Mouse (Mus musculus) CD4-positive, CD25-positive, alpha-beta regulatory T cell, adult 2 months (primary cell): Measurements from ENCODE around the gene Gm21885.
A peak's percentile ranks its signal among the peaks of the same experiment; 100 is the strongest.

ENCODE experiments used
- DNase-seq: peaks from one replicate; pipeline ENCODE4 v3.0.0-alpha.2; 2012; ENCODE audit warnings: low read depth, low spot score

Gene Gm21885

GRCm38 (mm10) chr11:94318056-94318455, 36.4 kb downstream of the Gm21885 start:
- no peak for DNase-seq

- no peak for DNase-seq
Observed at GRCm38 (mm10) chr11:94320969-94321930, 39.6 kb downstream of the Gm21885 start.

DNA sequence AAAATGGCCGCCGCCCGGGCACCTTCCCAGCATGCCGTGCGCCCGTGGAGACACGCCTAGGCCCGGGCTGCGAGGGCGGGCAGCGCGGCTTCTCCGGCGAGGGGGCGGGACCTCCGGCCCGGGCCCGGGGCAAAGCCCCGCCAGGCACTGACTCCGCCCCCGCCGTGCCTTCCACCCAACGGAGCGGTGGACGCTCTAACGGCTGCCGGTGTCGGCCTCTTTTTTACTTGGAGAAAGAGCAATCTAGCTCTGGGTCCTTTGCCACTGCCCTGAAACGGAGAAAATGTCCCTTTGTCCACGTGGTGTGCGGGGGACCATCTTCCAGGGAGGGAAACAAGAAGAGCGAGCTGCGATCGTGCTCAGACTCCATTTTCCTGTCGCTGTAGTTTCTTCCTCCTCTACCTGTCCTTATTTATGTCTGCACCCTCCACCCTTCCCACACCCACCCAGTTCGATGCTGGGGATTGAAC, 40.3 kb downstream of the Gm21885 start, which contains the start of gene Luc7l3:
Luc7l3 (minus strand) TSS at position 58 of the 470 bp plus-strand sequence.
- peak; percentile 96 for DNase-seq

- DNase-seq = peak; percentile 11
Observed at GRCm38 (mm10) chr11:94322636-94323035, 41.0 kb downstream of the Gm21885 start.

GRCm38 (mm10) chr11:94323271-94323925, 41.7 kb downstream of the Gm21885 start:
- no peak for DNase-seq

GRCm38 (mm10) chr11:94324618-94325017, 42.9 kb downstream of the Gm21885 start:
- DNase-seq = no peak

- no peak for DNase-seq
Observed at GRCm38 (mm10) chr11:94326961-94327411, 45.3 kb downstream of the Gm21885 start.

DNA sequence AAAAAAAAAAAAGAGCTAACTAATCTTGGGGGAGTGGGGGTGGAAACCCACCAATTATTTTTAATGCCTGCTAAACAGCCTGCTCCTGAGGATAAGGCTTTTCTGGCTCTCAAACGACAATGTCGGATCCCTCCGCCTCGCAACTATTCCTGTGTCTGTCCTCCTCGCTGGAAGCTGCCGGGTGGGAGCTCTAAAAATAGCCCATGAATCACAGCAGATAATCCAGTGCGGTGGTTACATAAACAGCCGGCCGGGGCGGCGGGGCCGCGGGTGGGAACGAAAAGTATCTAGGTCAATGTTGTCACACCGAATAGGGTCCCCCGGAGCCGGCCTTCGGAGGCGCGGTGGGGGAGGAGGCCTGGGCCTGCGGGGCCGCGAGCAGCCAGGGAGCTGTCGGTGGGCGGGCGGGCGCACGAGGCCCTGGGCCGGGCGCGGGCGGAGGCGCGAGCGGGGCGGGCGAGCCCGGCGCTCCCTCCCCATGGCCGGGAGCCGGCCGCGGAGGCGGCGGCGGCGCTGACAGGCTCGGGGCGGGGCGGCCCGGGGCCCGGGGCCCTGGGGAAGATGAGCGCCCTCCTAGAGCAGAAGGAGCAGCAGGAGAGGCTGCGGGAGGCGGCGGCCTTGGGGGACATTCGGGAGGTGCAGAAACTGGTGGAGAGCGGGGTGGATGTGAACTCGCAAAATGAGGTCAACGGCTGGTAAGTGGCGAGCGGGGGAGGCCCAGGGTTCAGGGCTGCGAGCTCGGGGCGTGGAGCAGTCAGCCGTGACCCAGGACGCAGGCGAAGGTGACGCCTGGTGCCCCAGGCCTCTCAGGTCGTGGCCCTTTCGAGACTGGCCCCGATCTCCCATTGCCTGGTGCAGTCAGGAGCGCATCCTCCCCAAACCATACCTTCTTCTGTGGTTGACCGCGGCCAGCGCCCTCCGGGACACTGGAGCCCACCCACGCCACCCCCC, 46.3 kb downstream of the Gm21885 start, which contains the start of gene Ankrd40:
Ankrd40 (plus strand) TSS at position 309 of the 951 bp plus-strand sequence.
- DNase-seq = peak; percentile 89

DNA sequence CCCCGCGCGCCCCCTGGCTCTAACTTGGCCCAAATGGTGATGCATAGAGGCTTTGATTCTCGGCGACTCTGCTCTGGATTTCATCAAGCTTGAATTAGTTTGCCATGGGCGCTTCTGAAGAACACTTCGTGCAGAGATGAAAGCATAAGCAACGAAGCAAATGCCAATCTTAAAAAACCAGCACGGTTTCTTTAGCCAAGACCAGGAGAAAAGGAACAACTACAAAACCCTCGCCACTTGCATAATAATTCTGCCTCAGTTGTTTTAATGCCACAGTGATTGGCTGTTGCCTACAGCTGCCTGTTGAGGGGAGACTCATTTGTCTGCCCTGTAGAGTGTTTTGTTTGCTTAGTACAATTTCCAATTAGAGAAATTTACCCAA, 47.0 kb downstream of the Gm21885 start:
- no peak for DNase-seq

- peak; percentile 55 for DNase-seq
Observed at GRCm38 (mm10) chr11:94329270-94329891, 47.7 kb downstream of the Gm21885 start.

- no peak for DNase-seq
Observed at GRCm38 (mm10) chr11:94330211-94330610, 48.5 kb downstream of the Gm21885 start.

DNA sequence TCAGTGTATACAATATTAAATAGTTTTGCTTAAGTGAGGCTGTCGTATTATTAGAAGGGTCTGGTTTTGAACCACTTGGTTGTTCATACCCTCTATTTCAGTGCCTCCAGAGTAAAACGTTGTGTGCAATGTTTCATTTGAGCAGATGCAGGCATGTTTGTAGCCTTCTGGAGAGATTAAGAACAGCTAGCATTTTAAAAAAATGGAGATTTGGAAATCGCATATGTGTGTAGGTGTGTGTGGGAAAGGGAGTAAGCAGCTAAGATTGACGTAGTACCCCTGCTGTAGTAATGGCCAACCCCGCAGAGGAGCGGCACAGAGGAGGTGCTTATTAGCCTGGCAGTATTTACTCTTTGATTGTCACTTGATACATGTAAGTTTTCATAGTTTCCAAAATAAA, 51.1 kb downstream of the Gm21885 start:
- DNase-seq = no peak

GRCm38 (mm10) chr11:94334386-94334968, 52.8 kb downstream of the Gm21885 start:
- DNase-seq = no peak
